Mouse (Mus musculus) megakaryocyte, embryonic 14.5 days (primary cell): ENCODE measurements around the gene Serinc5. TPM values are rescaled to one million over a fixed set of nuclear protein-coding genes. Genes with fewer than 3 reads are reported as not detected.

Experiments used
- H3K27me3 ChIP-seq: replicated peaks from 2 replicates; pipeline ENCODE3; 2012; ENCODE audit warnings: inconsistent platforms
- H3K36me3 ChIP-seq: replicated peaks from 2 replicates; pipeline ENCODE3; 2012; ENCODE audit warnings: low read length, inconsistent platforms, mixed read lengths
- H3K4me1 ChIP-seq: 2 replicates; pipeline ENCODE4 v1.6.1; 2012; ENCODE audit warnings: inconsistent platforms
- H3K4me3 ChIP-seq: replicated peaks from 2 replicates; pipeline ENCODE3; 2012; ENCODE audit warnings: moderate library complexity, mild to moderate bottlenecking, inconsistent platforms
- H3K9me3 ChIP-seq: 2 replicates; pipeline ENCODE4 v1.6.1; 2012; ENCODE audit warnings: inconsistent platforms
- FLI1 ChIP-seq: IDR thresholded peaks from 2 replicates; pipeline ENCODE4 v1.6.1; 2012; ENCODE audit warnings: low read length, inconsistent platforms, mixed read lengths
- GATA1 ChIP-seq: IDR thresholded peaks from 3 replicates; pipeline ENCODE4 v1.6.1; 2012; ENCODE audit warnings: mixed read lengths, low read length, inconsistent platforms, borderline replicate concordance
- polyA plus RNA-seq: library from polyadenylated mRNA; stranded (reverse); fragments of >175 nt; gene quantifications from 2 replicates; pipeline ENCODE4 v1.2.3, GENCODE M21; 2012; ENCODE audit warnings: low replicate concordance; ENCODE audit not compliant: insufficient read depth

Gene Serinc5
- polyA plus RNA-seq, 1 experiment, result 1.1 TPM

GRCm38 (mm10) chr13:92709535-92709934, 98.6 kb downstream of the Serinc5 start:
- Histone ChIP-seq H3K4me3 (no peak overlapping the region), H3K27me3 (no peaks in the 10 kb centered on the region), H3K9me3 (no peaks in the 10 kb centered on the region), H3K4me1 (peaks cover 22% of the 10 kb centered on the region), H3K36me3 (peaks cover 53% of the 10 kb centered on the region)
- TF ChIP-seq FLI1, result no peak
- no peak for TF ChIP-seq GATA1

- H3K4me3 ChIP-seq, result no peak overlapping the region
Measured at GRCm38 (mm10) chr13:92710361-92710760, 99.5 kb downstream of the Serinc5 start.

GRCm38 (mm10) chr13:92711821-92712220, 100.9 kb downstream of the Serinc5 start:
- TF ChIP-seq FLI1, result no peak
- TF ChIP-seq GATA1, result no peak
- Histone ChIP-seq H3K4me3 (no peak overlapping the region), H3K27me3 (no peaks in the 10 kb centered on the region), H3K9me3 (no peaks in the 10 kb centered on the region), H3K4me1 (peaks cover 9% of the 10 kb centered on the region), H3K36me3 (peaks cover 37% of the 10 kb centered on the region)

More at GRCm38 (mm10) chr13:92710361-92710760, 99.5 kb downstream of the Serinc5 start:
- TF ChIP-seq GATA1 (no peak), FLI1 (no peak)
- no peaks in the 10 kb centered on the region for H3K9me3 ChIP-seq
- H3K36me3 ChIP-seq, result peaks cover 48% of the 10 kb centered on the region
- peaks cover 17% of the 10 kb centered on the region for H3K4me1 ChIP-seq
- H3K27me3 ChIP-seq, result no peaks in the 10 kb centered on the region

GRCm38 (mm10) chr13:92712619-92713018, 101.7 kb downstream of the Serinc5 start:
- peaks cover 9% of the 10 kb centered on the region for H3K4me1 ChIP-seq
- no peak overlapping the region for H3K4me3 ChIP-seq
- no peak for TF ChIP-seq GATA1
- TF ChIP-seq FLI1, result no peak
- no peaks in the 10 kb centered on the region for H3K27me3 ChIP-seq
- H3K9me3 ChIP-seq, result no peaks in the 10 kb centered on the region
- peaks cover 29% of the 10 kb centered on the region for H3K36me3 ChIP-seq

GRCm38 (mm10) chr13:92717851-92718665, 107.2 kb downstream of the Serinc5 start:
- H3K36me3 ChIP-seq, result no peaks in the 10 kb centered on the region
- no peaks in the 10 kb centered on the region for H3K9me3 ChIP-seq
- no peak overlapping the region for H3K4me3 ChIP-seq
- H3K4me1 ChIP-seq, result peaks cover 2% of the 10 kb centered on the region
- H3K27me3 ChIP-seq, result peaks cover 25% of the 10 kb centered on the region
- TF ChIP-seq GATA1, result no peak
- no peak for TF ChIP-seq FLI1

GRCm38 (mm10) chr13:92721006-92721405, 110.1 kb downstream of the Serinc5 start:
- peaks cover 34% of the 10 kb centered on the region for H3K27me3 ChIP-seq
- TF ChIP-seq GATA1, result no peak
- TF ChIP-seq FLI1, result no peak

GRCm38 (mm10) chr13:92722389-92722788, 111.5 kb downstream of the Serinc5 start:
- Histone ChIP-seq H3K36me3 (no peaks in the 10 kb centered on the region), H3K9me3 (no peaks in the 10 kb centered on the region), H3K4me3 (no peak overlapping the region), H3K4me1 (no peaks in the 10 kb centered on the region), H3K27me3 (peaks cover 34% of the 10 kb centered on the region)
- TF ChIP-seq GATA1 (no peak), FLI1 (no peak)

More at GRCm38 (mm10) chr13:92721006-92721405, 110.1 kb downstream of the Serinc5 start:
- no peaks in the 10 kb centered on the region for H3K4me1 ChIP-seq
- H3K4me3 ChIP-seq, result no peak overlapping the region
- no peaks in the 10 kb centered on the region for H3K36me3 ChIP-seq
- H3K9me3 ChIP-seq, result no peaks in the 10 kb centered on the region

GRCm38 (mm10) chr13:92729811-92730210, 118.9 kb downstream of the Serinc5 start:
- H3K27me3 ChIP-seq, result peaks cover 23% of the 10 kb centered on the region
- no peak overlapping the region for H3K4me3 ChIP-seq
- no peak for TF ChIP-seq GATA1
- TF ChIP-seq FLI1, result no peak
- H3K36me3 ChIP-seq, result no peaks in the 10 kb centered on the region
- no peaks in the 10 kb centered on the region for H3K9me3 ChIP-seq
- peaks cover 21% of the 10 kb centered on the region for H3K4me1 ChIP-seq

GRCm38 (mm10) chr13:92731811-92732210, 120.9 kb downstream of the Serinc5 start:
- H3K4me1 ChIP-seq, result peaks cover 21% of the 10 kb centered on the region
- peaks cover 19% of the 10 kb centered on the region for H3K27me3 ChIP-seq
- H3K4me3 ChIP-seq, result no peak overlapping the region
- H3K9me3 ChIP-seq, result no peaks in the 10 kb centered on the region
- TF ChIP-seq FLI1, result no peak
- no peak for TF ChIP-seq GATA1
- H3K36me3 ChIP-seq, result no peaks in the 10 kb centered on the region

GRCm38 (mm10) chr13:92732836-92733235, 121.9 kb downstream of the Serinc5 start:
- no peak overlapping the region for H3K4me3 ChIP-seq
- peaks cover 24% of the 10 kb centered on the region for H3K4me1 ChIP-seq
- H3K9me3 ChIP-seq, result no peaks in the 10 kb centered on the region
- TF ChIP-seq FLI1 (no peak), GATA1 (no peak)
- H3K27me3 ChIP-seq, result peaks cover 24% of the 10 kb centered on the region
- no peaks in the 10 kb centered on the region for H3K36me3 ChIP-seq
